ENCODE assay signal across 8 mouse cellular contexts in the genomic region with DNA sequence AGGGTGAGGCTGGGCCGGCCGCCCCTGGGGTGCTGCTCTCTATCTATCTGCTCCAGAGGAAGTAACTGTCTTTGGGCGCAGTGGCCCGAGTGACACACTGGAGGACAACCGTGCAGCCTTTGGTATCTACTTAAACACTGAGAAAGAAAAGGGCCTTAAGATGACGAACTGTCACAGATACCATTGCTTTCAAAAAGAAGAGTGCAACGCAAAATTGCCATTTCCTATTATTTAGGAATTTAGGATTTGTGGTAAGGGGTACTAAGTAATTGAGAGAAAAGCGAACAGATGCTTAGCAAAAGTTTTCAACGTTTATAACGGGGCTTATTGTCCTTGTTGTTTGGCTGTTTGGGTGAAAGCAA.
A peak's percentile ranks its signal among the peaks of the same experiment; 100 is the strongest.
DNase-seq lines count a peak whose midpoint lies in the region; ATAC-seq and TF ChIP-seq lines count a peak whose summit lies in the region.

No protein-coding gene starts in this region.

- no peak for TF ChIP-seq POLR2A in lung, adult 2 months (IDR thresholded peaks at IDR 0.05; ENCODE audit: borderline replicate concordance, extremely low read depth, low read depth, low read length)
- TF ChIP-seq POLR2A in cortical plate, adult 2 months (IDR thresholded peaks at IDR 0.05; ENCODE audit: extremely low read depth, insufficient read depth, low read length), result no peak

- H3K27ac ChIP-seq in cortical plate, adult 2 months (ENCODE audit: insufficient read depth, low read length), result peak overlapping the region; percentile 99
- H3K27ac ChIP-seq in intestine, embryonic 16.5 days (ENCODE audit: low read length), result peak overlapping the region; percentile 33; the same call in 1 of the 2 replicates
- H3K27ac ChIP-seq in neural tube, embryonic 12.5 days, result no peak overlapping the region

- H3K4me1 ChIP-seq in lung, adult 2 months (ENCODE audit: control insufficient read depth, insufficient read depth, low read length), result no peaks in the 10 kb centered on the region; the same call in 1 of the 2 replicates
- peaks cover 4% of the 10 kb centered on the region; the same call in 1 of the 2 replicates for H3K4me1 ChIP-seq in cortical plate, adult 2 months (ENCODE audit: control insufficient read depth, insufficient read depth, low read length)
- 0 out of 2 replicates have a peak, but pooled peaks cover 2% of the 10 kb centered on the region for H3K4me1 ChIP-seq in intestine, embryonic 16.5 days (ENCODE audit: control insufficient read depth, insufficient read depth, low read length)
- H3K4me1 ChIP-seq in neural tube, embryonic 12.5 days, result peaks cover 32% of the 10 kb centered on the region

- H3K27me3 ChIP-seq in intestine, embryonic 16.5 days (replicated peaks; ENCODE audit: control insufficient read depth, insufficient read depth, low read length), result no peaks in the 10 kb centered on the region
- no peaks in the 10 kb centered on the region for H3K27me3 ChIP-seq in neural tube, embryonic 12.5 days (replicated peaks)

- peak overlapping the region; percentile 82 for H3K4me3 ChIP-seq in lung, adult 2 months (replicated peaks; ENCODE audit: extremely low read depth, low read depth, low read length)
- H3K4me3 ChIP-seq in cortical plate, adult 2 months (ENCODE audit: insufficient read depth, low read length), result peak overlapping the region; percentile 69
- peak overlapping the region; percentile 81 for H3K4me3 ChIP-seq in intestine, embryonic 16.5 days (ENCODE audit: low read length)
- peak overlapping the region; percentile 82 for H3K4me3 ChIP-seq in neural tube, embryonic 12.5 days

- peak overlapping the region; percentile 84 for H3K9ac ChIP-seq in intestine, embryonic 16.5 days (ENCODE audit: low read depth, low read length)
- H3K9ac ChIP-seq in neural tube, embryonic 12.5 days, result peak overlapping the region; percentile 91

- no peaks in the 10 kb centered on the region for H3K36me3 ChIP-seq in intestine, embryonic 16.5 days (ENCODE audit: control insufficient read depth, insufficient read depth, low read length)
- no peaks in the 10 kb centered on the region for H3K36me3 ChIP-seq in neural tube, embryonic 12.5 days

- DNase-seq in lung, adult 2 months, result no peak
- no peak for DNase-seq in lung, postnatal 4 days
- DNase-seq in right cerebral cortex, postnatal 36 days (ENCODE audit: low spot score in 2 of 2), result no peak
- no peak for DNase-seq in ovary, adult 18-20 months (ENCODE audit: low spot score)
- no peak for DNase-seq in adrenal gland, adult 18-20 months (ENCODE audit: low spot score in 2 of 2)

- H3K4me2 ChIP-seq in intestine, embryonic 16.5 days (ENCODE audit: low read depth, low read length), result peak overlapping the region; percentile 94
- peak overlapping the region; percentile 86 for H3K4me2 ChIP-seq in neural tube, embryonic 12.5 days (replicated peaks)

- TF ChIP-seq CTCF in lung, adult 2 months (IDR thresholded peaks at IDR 0.05; ENCODE audit: insufficient read depth, low read length), result no peak
- TF ChIP-seq CTCF in cortical plate, adult 2 months (IDR thresholded peaks at IDR 0.05; ENCODE audit: extremely low read depth, insufficient read depth, low read length), result no peak

- WGBS in lung, adult 2 months, result 24% methylated on average over 10 of the region's 10 CpGs
- 12% methylated on average over 10 of the region's 10 CpGs for WGBS in intestine, embryonic 16.5 days
- 8% methylated on average over 10 of the region's 10 CpGs for WGBS in neural tube, embryonic 12.5 days

- ATAC-seq in intestine, embryonic 16.5 days, result peak; percentile 79; the same call in 1 of the 2 replicates
- ATAC-seq in neural tube, embryonic 12.5 days (ENCODE audit: low FRiP score, low read depth), result no peak; the same call in 1 of the 2 replicates

- no peaks in the 10 kb centered on the region for H3K9me3 ChIP-seq in intestine, embryonic 16.5 days (ENCODE audit: control insufficient read depth, low read length)
- H3K9me3 ChIP-seq in neural tube, embryonic 12.5 days, result no peaks in the 10 kb centered on the region
